Mouse (Mus musculus): Measurements from ENCODE around the gene Zcchc17.

Zcchc17 gene

DNA sequence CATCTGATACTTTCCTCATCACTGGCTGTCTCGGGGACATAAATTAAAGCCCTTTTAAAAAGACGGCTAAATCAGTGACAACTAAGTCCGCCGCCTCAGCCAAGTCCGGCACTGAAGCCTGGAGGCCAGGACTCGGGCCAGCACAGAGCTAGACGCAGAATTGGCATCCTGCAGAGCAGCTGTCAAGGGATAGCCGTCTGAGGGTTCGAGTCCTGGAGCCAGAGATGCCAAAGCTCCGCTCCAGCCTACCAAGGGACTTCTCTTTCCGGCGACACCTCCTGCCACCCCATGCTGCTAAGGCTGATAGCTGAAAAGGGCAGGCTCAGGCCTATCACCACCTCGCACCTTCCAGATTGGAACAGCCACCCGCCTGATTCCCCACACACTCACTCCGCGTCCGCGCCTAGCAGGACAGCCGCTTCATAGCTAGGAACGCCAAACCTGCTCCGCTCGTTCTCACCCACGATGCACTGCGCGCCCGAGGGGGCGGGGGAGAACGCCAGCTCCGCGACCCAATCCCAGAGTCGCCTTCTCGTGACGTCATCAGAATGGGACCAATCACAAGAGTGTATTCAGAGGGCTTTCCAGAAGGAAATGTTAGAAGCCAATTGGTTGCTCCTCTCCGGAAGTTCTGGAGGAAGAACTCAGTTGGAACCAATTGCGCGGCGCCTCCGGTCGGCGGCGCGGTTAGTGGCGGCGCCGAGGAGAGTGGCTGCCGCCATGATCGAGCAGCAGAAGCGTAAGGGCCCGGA lies at the start of gene Zcchc17, which contains the start of gene Snrnp40:
Gene Zcchc17 (minus strand): TSS at position 458 of the 752 bp plus-strand sequence.
Gene Snrnp40 (plus strand): TSS at position 647 of the 752 bp plus-strand sequence.
- DNase-seq (ENCODE audit: low spot score) = peak; percentile 100

DNA sequence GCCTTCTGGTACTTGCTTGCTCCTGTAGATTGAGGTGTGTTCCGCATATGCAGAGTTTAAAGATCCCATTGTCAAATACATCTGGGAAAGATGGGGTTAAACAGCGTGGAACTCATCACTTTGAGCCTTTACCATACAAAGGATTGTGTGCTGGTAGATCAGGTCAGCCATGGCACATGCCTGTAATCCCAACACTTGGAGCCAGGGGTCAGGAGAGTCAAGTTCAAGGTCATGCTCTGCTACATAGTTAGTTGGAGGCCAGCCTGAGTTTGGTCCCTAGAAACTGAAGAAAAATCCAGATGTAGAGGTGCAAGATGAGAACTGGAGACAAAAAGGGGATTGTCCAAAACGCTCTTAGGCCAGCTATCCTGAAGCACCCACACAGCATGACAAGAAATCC lies 31.5 kb upstream of the Zcchc17 start:
- DNase-seq (ENCODE audit: low spot score) = no peak

- no peak for DNase-seq (ENCODE audit: low spot score)
Observed at GRCm38 (mm10) chr4:130389927-130390326, 30.2 kb upstream of the Zcchc17 start.

DNA sequence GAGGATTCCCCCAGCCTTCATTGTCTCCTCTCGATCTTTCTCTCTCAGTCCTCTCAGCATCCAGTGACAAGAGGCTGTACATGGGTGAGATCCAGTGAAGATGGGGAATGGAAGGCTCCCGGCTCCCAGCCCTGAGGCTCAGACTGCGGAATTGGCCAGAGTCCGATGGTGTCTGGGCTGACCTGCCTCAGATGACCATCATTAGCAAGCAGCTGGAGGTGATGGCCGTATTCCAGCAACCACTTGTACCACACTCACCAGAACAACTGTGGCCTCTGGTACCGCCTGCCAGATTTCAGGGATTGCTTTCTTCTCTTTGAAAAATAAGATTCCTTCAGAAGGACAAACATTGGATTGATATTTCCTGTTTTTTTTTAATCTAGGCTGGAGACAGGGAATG lies 29.8 kb upstream of the Zcchc17 start:
- DNase-seq (ENCODE audit: low spot score) = no peak

DNA sequence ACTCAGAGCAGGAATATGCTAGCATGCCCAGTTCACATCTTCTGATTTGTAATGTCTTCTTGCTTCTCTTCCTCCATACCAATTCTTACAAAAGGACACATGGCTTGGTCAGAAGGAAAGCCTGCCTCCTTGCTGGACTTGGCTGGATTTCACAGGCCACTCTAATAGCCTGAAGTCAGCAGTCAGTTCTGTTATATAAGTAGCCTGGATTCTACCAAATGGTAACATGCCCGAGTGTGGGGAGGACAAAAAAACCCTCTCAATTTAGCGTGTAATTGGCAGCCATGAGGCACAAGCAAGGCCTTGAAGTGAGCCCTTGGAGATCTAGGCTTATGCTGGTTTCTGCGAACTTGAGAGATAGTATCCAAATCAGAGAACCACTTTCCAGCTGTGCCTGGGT lies 27.5 kb upstream of the Zcchc17 start:
- no peak for DNase-seq (ENCODE audit: low spot score)

GRCm38 (mm10) chr4:130380418-130380817 lies 20.7 kb upstream of the Zcchc17 start:
- DNase-seq (ENCODE audit: low spot score) = no peak

- DNase-seq (ENCODE audit: low spot score) = no peak
Observed at GRCm38 (mm10) chr4:130379181-130379580, 19.4 kb upstream of the Zcchc17 start.

GRCm38 (mm10) chr4:130377500-130377899 lies 17.8 kb upstream of the Zcchc17 start:
- no peak for DNase-seq (ENCODE audit: low spot score)

DNA sequence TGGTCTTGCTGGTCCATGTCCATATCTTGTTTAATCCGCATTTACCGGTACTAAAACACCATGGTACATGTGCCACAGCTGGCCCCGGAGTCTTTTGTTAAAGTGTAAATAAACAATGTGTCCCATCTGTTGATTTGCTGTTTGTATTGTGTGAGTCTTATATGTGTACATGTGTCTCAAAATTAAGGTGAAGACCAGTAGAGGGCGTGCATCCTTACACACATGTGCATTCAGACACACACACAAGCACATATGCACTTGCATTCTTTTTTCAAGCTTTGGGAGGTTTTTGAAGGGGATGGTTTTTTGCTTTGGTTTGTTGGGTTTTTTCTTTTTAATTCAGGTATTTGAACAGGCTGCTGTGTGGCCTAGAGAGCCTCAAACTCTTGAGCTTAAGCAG lies 16.9 kb upstream of the Zcchc17 start:
- no peak for DNase-seq (ENCODE audit: low spot score)

GRCm38 (mm10) chr4:130360238-130360590 lies 471 bp upstream of the Zcchc17 start:
- no peak for DNase-seq (ENCODE audit: low spot score)

- no peak for DNase-seq (ENCODE audit: low spot score)
Observed at GRCm38 (mm10) chr4:130357946-130358345, 1.8 kb downstream of the Zcchc17 start.

GRCm38 (mm10) chr4:130352588-130352987 lies 7.2 kb downstream of the Zcchc17 start:
- DNase-seq (ENCODE audit: low spot score) = no peak

GRCm38 (mm10) chr4:130350690-130351422 lies 8.9 kb downstream of the Zcchc17 start:
- DNase-seq (ENCODE audit: low spot score) = no peak

GRCm38 (mm10) chr4:130349666-130350065 lies 10.1 kb downstream of the Zcchc17 start:
- no peak for DNase-seq (ENCODE audit: low spot score)

DNA sequence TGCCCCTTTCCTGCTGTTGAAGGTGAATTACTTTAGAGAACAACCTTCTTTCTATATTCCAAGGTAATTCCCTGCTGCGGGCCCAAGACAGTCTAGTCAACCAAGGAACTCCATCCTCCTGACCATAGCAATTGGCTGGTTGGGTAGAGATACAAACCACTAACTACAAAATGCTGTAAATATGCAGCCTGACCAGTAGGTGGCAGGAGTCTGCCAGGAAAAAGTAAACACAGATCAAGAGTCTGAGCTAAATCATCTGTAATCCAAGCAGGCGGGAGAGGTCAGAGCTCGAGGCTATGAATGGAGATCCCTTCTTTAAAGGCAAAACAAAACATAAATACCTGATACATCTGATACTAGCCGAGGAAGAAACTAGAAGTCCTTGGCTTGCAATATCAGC lies 18.1 kb downstream of the Zcchc17 start:
- peak; percentile 66 for DNase-seq (ENCODE audit: low spot score)

DNA sequence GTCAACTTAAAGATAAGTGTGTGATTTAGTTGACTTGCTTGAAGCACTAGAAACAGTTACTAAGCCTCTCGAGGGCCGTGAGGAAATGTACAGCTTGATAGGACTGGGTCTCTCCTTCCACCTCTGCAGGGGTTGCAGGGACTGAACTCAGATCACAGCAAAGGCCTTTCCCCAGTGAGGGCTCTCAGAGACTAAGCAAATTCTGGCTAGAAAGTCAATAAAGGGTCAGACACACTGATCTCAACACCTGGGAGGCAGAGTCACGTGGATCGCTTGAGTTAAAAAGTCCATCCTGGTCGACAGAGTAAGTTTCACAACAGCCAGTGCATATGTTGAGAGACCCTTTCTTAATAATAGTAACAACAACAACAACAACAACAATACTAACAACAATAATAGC lies 23.9 kb downstream of the Zcchc17 start:
- DNase-seq (ENCODE audit: low spot score) = no peak

GRCm38 (mm10) chr4:130327366-130327765 lies 32.4 kb downstream of the Zcchc17 start:
- DNase-seq (ENCODE audit: low spot score) = no peak

DNA sequence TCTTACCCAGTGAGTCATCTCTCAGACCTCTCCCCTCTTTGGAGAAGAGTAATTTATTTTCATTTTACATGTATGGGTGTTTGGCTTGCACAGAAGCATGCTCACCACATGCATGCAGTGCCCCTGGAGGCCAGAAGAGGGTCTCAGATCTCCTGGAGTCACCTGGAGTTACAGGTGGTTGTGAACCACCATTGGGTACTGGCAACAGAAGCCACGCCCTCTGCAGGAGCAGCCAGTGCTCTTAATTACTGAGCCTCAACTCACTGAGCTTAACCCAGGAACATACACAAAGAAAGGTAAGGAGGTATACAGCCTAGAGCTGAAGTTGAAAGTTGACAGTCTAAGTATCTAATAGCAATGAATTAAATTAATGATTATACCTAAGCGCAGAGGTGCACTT lies 34.3 kb downstream of the Zcchc17 start:
- DNase-seq (ENCODE audit: low spot score) = no peak

GRCm38 (mm10) chr4:130323607-130324006 lies 36.1 kb downstream of the Zcchc17 start:
- no peak for DNase-seq (ENCODE audit: low spot score)

DNA sequence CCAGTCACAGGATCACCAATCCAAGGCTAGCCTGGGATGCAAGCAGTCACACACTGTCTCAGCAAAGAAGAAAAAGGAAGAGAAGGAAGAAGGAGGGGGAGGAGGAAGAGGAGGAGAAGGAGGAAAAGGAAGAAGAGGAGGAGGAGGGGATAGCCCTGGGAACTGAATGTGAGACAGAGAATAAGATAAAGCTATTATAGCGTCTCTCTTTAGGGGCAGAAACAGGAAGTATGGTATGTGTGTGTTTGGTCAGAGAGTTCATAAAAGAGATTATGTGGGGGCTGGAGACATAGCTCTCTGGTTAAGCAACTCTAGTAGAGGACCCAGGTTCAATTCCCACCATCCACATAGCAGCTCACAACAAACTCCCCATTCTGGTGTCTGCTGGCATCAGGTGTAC lies 36.6 kb downstream of the Zcchc17 start:
- DNase-seq (ENCODE audit: low spot score) = no peak

DNA sequence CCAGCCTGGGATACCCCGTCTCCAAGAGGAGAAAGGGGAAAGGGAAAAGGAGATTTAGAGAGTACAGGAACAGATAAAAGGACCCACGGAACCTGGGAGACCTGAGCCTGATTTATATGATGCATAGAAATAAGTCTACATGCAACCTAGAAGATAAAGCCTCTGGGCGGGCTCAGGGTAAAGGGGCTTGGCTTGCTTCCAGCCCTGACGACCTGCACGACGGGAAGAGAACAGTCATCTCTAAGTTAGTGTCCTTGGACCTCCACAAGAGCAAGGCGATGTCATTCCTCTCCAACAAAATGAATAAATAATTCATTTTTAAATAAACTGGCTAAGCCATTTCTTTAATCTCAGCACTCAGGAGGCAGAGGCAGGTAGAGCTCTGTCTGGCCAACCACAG lies 37.2 kb downstream of the Zcchc17 start:
- DNase-seq (ENCODE audit: low spot score) = no peak

DNA sequence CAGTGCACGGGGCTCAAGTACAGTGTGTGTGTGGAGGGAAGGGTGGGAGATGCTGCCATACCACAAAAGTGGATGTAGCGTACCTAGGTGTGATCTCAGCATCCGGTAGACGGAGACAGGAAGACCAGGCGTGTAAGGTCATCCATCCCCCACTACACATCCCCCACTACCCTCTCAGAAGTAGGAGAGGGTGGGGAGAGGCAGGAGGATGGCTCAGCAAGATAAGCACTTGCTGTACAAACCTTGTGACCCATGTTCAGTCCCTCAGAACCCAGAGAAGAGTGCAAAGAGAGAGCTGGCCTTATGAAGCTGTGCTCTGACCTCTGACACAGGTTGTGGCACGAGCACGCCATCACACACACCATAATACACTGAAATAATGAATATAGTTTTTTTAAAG lies 38.1 kb downstream of the Zcchc17 start:
- DNase-seq (ENCODE audit: low spot score) = no peak

GRCm38 (mm10) chr4:130319564-130319963 lies 40.2 kb downstream of the Zcchc17 start:
- DNase-seq (ENCODE audit: low spot score) = no peak

DNA sequence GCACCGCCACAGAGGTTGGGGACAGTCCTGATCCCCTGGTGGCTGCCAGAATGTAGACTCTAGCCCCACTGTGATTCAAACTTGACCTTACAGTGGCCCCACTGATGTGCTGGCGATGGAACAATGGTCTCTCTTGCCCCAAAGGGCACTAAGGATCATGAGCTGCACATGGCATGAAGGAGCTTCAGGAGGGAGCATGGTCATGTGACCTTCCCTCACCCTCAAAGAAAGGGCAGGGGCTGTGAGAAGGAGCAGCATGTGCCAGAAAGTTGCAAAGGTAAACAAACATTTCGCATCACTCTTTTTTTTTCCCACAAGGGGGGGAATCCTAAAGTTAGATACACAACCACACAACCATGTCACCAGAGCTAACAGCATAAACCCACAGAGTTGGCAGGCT lies 41.6 kb downstream of the Zcchc17 start:
- DNase-seq (ENCODE audit: low spot score) = no peak

Measured in c-Kit-positive CD71-positive TER-119-positive erythroid progenitor cells, embryonic 14.5 days (primary cell).